Mouse (Mus musculus) macrophage (primary cell): ENCODE data around the gene Impg2. TPM values are rescaled to one million over a fixed set of nuclear protein-coding genes. Genes with fewer than 3 reads are reported as not detected.

Experiments
- polyA plus RNA-seq: library from polyadenylated mRNA; stranded (reverse); fragments of 250-400 nt; gene quantifications from 3 replicates; pipeline ENCODE4 v1.2.4, GENCODE M21; 2018; ENCODE audit warnings: inconsistent platforms

Gene Impg2
- polyA plus RNA-seq, 1 experiment from 2014 or later: 0.04 TPM

Other genes with a start within 250 kb of the Impg2 start
- 608 to 832 TPM (median 816 TPM) in 3 replicates for gene Rpl24, start 238.0 kb upstream of the Impg2 start, polyA plus RNA-seq
- gene Zbtb11, start 230.4 kb upstream of the Impg2 start, polyA plus RNA-seq: 5.5 to 8.8 TPM (median 7.3 TPM) in 3 replicates
- 64.9 to 123 TPM (median 77.1 TPM) in 3 replicates for gene Pcnp, start 174.6 kb upstream of the Impg2 start, polyA plus RNA-seq
- gene Trmt10c, start 166.5 kb upstream of the Impg2 start, polyA plus RNA-seq: 10.5 to 28.3 TPM (median 22.9 TPM) in 3 replicates
- 7.1 to 11.8 TPM (median 7.4 TPM) in 3 replicates for gene Senp7, start 156.0 kb upstream of the Impg2 start, polyA plus RNA-seq